Mouse (Mus musculus) adrenal gland, postnatal 25 days (tissue): ENCODE measurements around the gene Hax1. TPM values are rescaled to one million over a fixed set of nuclear protein-coding genes. Genes with fewer than 3 reads are reported as not detected.

Source experiments
- DNase-seq: peaks from one replicate; pipeline ENCODE4 v3.0.0; 2021; ENCODE audit warnings: mixed read lengths
- microRNA-seq, 2 experiments: library from miRNA; unstranded; fragments of <30 nt; microRNA quantifications; one replicate each; pipeline ENCODE4 v1.2.0; 2021
- total RNA-seq: library from RNA; stranded (reverse); gene quantifications from 2 replicates; pipeline ENCODE4 v1.2.3, GENCODE M21; 2021

Hax1 gene
- total RNA-seq, 1 experiment from 2014 or later, result 149 TPM

DNA sequence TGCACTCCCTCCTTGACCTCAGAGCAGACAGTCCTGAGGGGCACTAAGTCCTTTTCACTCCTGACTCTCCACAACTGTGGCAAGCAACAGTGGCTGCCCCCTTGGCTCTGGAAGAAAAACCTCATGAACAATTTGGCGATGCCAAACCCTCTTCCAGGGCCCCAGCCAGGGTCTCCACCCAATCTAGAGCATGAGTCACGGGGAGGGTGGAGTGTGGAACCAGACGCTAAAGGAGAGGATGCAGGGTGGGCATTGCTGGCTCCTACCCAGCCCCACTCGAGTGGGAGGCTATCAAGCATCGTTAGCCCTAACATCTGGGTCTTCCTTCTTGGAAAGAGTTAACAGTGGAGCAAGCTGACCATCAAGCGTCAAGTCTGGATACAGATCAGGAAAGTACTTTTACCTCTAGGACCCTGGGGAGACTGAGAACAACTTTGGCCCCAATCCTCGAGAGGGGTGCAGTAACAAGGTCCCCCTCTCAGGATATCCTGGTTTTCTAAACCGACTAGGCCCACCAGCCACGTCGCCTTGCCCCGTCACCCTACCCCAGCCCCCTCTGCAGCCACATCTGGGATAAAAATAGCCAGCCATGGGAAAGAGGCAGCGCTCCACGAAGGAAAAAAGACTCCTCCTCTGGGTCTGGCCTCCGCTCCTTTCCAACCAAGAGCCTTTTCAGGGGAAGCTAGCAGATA is 36.4 kb downstream of the Hax1 start:
- peak; percentile 27 for DNase-seq

DNA sequence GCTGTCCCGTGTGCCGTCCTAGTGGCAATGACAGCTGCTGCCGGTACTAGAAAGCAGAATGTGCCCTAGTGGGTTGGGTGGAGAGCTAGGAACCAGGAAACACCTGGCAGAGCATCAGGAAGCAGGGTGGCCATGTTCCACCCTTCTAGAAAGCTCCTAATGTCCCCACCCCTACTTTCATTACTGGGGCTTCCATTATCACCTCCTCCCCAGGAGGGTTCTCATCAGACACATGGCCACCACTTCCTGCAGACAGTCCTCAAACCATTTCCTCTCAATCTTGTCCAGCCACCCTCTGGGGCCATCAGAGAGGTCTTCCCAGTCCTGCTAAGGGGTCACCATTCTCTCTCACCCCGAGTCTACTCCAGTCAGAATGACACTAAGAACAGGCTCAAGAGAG is 37.1 kb downstream of the Hax1 start:
- DNase-seq, result no peak

DNA sequence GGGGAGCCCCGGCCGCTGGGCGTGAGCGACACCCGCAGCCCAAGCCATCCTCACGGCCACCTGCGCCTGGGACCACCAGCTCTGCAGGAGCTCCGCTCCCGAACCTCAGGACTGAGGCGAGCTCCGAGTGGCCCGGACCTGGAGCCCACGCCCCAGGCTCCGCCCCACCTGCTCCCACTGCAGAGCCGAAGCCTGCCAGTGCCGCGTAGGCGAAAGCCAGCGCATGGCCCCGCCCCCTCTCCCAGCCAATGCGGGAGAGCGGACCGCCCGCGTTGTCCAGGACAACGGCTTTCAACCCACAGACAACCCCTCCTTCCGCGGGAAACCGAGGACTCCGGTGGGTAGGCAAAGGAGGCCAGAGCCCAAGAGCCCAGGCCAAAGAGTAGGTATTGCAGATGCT is 38.1 kb downstream of the Hax1 start:
- DNase-seq, result peak; percentile 97

DNA sequence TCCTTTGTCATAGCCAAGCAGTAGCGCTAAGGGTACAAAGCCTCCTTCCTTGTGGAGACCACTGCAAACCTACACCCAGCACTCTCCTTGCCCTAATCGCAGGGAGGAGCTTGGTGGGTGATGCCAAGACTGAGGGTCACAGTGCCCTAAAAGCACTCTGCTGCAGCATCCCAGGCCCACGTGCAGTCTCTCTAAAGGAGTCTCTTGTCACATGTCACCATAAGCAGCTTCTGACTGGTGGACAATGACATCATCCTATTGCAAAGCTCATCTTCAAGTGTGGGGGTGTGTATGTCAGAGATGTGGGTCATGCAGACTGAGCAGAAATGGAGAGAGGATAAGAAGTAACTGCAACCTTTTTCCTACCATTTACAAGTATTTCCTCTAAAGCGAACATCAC is 39.1 kb downstream of the Hax1 start:
- DNase-seq, result no peak

DNA sequence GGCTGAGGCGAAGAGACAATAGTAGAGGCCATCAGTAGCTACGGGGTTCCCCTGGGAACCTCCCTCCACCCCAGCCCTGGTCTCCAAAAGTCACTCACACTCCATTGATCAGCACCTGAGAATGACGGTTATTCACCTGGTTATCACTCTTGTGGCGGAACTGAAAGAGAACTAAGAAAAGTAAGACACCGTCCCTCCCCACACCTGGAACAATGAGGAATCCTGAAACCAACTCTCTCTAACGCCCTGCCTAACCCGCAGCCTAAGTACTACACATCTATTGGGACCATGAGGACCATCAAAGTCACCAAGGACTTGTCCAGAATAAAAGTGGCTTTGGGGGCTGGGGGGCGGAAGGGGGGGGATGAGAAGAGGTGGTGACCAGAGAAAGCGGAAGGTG is 40.7 kb downstream of the Hax1 start:
- DNase-seq, result no peak

DNA sequence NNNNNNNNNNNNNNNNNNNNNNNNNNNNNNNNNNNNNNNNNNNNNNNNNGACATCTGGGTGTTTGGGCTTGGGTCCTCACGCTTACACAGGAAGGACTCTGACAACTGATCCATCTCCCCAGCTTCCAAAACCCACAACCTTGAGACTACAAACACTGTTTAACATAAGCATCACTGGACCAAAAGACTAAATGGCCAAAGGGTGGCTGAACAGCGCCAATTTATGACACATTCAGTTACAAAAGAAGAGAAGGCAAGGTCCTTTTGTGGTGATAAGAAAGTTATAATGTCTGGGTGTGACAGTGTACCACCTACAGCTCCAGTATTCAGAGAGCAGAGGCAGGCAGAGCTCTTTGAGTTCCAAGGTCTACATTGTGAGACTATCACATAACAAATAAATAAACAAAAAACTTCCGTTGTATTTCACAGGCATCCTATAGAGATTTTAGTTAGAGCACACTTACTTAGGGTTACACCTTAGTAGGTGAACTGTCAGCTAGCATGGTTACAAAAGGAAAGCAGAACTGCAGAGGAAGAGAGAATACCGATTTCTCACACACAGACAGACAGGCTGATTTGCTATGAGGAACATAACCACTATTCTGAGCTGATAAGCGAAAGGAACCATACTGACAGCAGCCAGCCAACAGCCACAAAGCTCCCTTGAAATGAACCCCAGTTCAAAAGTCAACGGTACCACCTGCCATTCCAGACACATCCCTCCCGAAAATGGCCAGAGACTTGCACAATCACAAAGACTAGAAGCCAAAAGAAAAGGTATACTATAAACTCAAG is 42.2 kb downstream of the Hax1 start:
- no peak for DNase-seq

DNA sequence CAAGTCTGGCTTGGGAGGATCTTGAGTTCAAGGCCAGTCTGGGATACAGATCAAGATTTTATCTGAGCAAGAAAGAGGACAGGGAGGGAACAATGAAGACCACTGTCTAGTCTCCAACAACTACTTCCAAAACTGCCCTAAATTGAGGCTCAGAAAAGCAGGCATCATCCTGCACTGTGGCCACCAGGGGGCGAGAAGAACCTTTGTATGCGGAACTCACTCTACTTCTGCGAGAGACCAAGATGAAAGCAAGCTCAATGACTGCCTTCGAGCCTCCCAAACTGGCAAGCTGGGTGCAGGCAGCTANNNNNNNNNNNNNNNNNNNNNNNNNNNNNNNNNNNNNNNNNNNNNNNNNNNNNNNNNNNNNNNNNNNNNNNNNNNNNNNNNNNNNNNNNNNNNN is 45.2 kb downstream of the Hax1 start:
- peak; percentile 80 for DNase-seq

DNA sequence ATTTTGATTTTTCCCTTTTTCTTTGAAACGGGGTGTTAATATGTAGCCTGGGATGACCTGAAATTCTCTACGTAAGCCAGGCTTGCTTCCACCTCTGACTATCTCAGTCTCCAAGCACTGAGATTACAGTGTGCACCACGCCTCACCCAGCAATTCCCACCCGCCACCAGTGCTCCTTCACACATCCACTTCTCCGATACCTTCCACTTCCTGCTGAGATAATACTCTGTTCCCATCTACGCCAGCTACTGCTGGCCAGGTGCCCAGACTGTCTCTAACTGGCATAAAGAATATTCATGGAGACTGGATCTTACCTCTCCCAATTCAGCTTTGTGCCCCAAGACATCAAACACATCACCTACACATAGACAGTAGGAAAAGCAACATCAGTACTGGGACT is 49.9 kb downstream of the Hax1 start:
- no peak for DNase-seq

DNA sequence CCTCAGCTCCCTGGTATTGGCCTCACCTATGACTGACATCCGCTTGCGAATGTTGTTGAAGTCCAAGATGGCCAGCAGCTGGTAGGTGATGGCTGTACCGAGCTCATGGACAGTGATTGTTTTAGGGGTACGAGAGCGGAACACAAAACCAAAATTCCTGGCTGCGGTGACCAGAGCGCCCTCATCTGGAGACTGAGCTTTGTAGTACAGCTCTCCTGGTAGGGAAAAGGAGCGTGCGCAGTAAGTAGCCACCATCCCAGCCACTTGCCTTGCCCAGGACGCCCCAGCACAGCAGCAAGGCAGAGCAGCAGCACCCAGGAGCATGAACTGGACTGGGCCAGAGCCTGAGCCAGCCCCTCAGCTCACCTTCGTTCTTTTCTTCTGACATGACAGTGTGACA is 50.6 kb downstream of the Hax1 start:
- no peak for DNase-seq

Small RNA genes lying within 50 kb of the gene (microRNA-seq; reads per million reads assigned to microRNA genes)
- gene Mir7669, result 0.34 to 0.36 reads per million in 2 experiments

Other genes with a start within 250 kb of the Hax1 start
- 3.3 and 4.8 TPM in 2 replicates for gene Chrnb2, start 234.1 kb downstream of the Hax1 start, total RNA-seq
- 60.7 and 76.1 TPM in 2 replicates for gene Ube2q1, start 225.2 kb downstream of the Hax1 start, total RNA-seq
- 9.0 and 10.1 TPM in 2 replicates for gene She, start 167.4 kb downstream of the Hax1 start, total RNA-seq
- 4.9 and 5.2 TPM in 2 replicates for gene Il6ra, start 85.6 kb downstream of the Hax1 start, total RNA-seq
- 34.6 and 43.0 TPM in 2 replicates for gene Atp8b2, start 35.3 kb downstream of the Hax1 start, total RNA-seq
- gene 4933434E20Rik, start 52.9 kb upstream of the Hax1 start, total RNA-seq, result 77.0 and 90.3 TPM in 2 replicates
- gene Ubap2l, start 53.8 kb upstream of the Hax1 start, total RNA-seq, result 158 and 190 TPM in 2 replicates
- gene Tpm3, start 73.9 kb upstream of the Hax1 start, total RNA-seq, result 178 and 198 TPM in 2 replicates
- gene Nup210l, start 105.4 kb upstream of the Hax1 start, total RNA-seq, result 0.55 and 0.71 TPM in 2 replicates
- gene Rps27, start 214.9 kb upstream of the Hax1 start, total RNA-seq, result 1,629 and 1,829 TPM in 2 replicates
- gene Rab13, start 214.9 kb upstream of the Hax1 start, total RNA-seq, result 31.0 and 49.5 TPM in 2 replicates
- 68.6 and 72.3 TPM in 2 replicates for gene Jtb, start 232.8 kb upstream of the Hax1 start, total RNA-seq
- gene Creb3l4, start 244.7 kb upstream of the Hax1 start, total RNA-seq, result 0.85 TPM in 1 of 2 replicates, not detected in the other
- gene Slc39a1, start 249.4 kb upstream of the Hax1 start, total RNA-seq, result 132 and 136 TPM in 2 replicates